Mouse (Mus musculus): ENCODE results near the gene Pick1. TPM values are rescaled to one million over a fixed set of nuclear protein-coding genes. Genes with fewer than 3 reads are reported as not detected.

Pick1 gene
- polyA plus RNA-seq, 1 experiment from 2014 or later: 45.8 TPM

DNA sequence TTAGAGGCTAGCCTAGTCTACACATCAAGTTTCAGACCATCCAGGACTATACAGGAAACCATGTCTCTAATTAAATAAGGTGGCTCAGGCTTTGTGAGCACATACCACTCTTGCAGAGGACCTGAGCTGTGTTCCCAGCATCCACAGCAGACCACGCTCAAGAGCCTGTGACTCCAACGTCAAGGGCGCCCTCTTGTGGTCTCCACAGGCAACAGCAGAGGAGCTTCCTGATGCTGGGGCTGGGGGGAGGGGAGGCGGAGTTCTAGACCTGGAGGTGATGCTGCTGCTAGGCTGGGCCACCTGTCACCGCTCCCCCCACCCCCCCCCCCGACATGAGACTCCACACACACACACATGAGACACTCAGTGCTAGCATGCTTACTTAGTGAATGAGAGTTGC is 51.2 kb downstream of the Pick1 start:
- no peaks in the 10 kb centered on the region for H3K9me3 ChIP-seq
- H3K4me1 ChIP-seq: peaks cover 9% of the 10 kb centered on the region; the same call in 1 of the 2 replicates
- no peak overlapping the region for H3K27ac ChIP-seq
- H3K4me3 ChIP-seq: no peak overlapping the region
- WGBS: 32% methylated on average over 6 of the region's 6 CpGs
- no peaks in the 10 kb centered on the region for H3K27me3 ChIP-seq
- no peak overlapping the region for H3K9ac ChIP-seq
- H3K4me2 ChIP-seq: no peak overlapping the region
- no peak for ATAC-seq (ENCODE audit: insufficient number of reproducible peaks, low FRiP score, low TSS enrichment, low read depth)
- H3K36me3 ChIP-seq: no peaks in the 10 kb centered on the region

DNA sequence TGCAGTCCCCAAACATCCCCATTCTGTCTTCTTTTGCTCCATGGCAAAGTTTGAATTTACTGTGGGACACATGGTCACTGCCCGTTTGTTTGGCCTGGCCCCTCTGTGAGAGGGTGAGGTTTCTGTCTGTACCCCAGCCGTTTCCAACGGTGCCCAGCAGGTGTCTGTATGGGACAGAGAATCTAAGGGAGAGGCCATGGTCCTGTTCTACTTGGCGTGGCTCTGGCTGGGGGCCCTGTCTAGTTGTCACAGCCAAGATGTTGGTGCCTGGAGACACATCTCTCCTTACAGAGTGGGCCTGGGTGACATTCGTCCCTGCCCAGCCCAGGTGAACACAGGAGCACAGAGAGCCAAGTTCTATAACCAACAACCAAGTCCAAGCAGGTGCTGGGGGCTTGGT is 51.9 kb downstream of the Pick1 start:
- Histone ChIP-seq H3K4me3 (no peak overlapping the region), H3K4me1 (peaks cover 9% of the 10 kb centered on the region; the same call in 1 of the 2 replicates), H3K27ac (no peak overlapping the region), H3K27me3 (no peaks in the 10 kb centered on the region), H3K36me3 (0 out of 2 replicates have a peak, but pooled peaks cover 2% of the 10 kb centered on the region), H3K9ac (no peak overlapping the region), H3K4me2 (no peak overlapping the region), H3K9me3 (no peaks in the 10 kb centered on the region)
- WGBS: 52% methylated on average over 5 of the region's 5 CpGs
- ATAC-seq (ENCODE audit: insufficient number of reproducible peaks, low FRiP score, low TSS enrichment, low read depth): no peak

DNA sequence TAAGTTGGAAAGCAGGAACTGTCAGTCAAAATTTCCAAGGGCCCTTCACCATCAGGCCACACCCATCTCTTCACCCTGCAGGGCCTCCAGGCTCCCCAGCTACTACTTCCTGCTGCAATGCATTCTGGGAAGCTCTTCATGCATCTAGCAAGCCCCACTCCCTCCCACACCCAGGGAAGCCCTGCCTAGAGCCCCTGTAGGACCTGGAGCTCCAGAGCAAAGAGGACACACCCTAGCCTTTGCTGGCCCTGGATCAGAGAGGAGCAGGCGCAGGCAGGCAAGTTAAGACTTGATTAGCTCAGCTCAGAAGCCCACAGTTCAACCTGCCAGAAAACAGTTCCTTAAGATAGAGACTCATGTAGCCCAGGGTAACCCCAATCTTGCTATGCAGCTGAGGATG is 52.4 kb downstream of the Pick1 start:
- Histone ChIP-seq H3K27ac (no peak overlapping the region), H3K9ac (no peak overlapping the region), H3K36me3 (peaks cover 7% of the 10 kb centered on the region; the same call in 1 of the 2 replicates), H3K4me2 (no peak overlapping the region), H3K27me3 (no peaks in the 10 kb centered on the region), H3K9me3 (no peaks in the 10 kb centered on the region), H3K4me1 (peaks cover 9% of the 10 kb centered on the region; the same call in 1 of the 2 replicates), H3K4me3 (no peak overlapping the region)
- peak; percentile 35; the same call in 1 of the 2 replicates for ATAC-seq (ENCODE audit: insufficient number of reproducible peaks, low FRiP score, low TSS enrichment, low read depth)
- WGBS: 73% methylated on average over 1 of the region's 1 CpGs

DNA sequence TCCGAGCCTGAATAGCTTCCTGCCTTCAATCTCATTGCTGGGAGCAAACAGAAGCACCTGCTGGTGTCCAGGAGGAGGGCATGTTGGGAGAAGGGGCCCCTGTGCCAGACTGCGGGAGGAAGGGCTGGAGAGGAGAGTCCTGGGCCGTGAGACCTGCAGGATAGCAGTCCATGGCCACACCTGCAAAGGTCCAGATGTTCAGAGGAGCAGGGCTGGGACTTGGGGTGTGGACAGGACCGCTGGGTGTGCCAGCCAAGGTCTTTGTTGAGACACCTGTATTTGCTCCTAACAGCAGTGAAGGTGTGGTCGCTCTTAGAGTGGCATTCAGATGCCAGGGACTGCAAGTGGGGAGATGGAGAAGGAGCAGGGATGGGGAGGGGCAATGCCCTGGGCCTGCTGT is 53.5 kb downstream of the Pick1 start:
- no peak overlapping the region for H3K4me2 ChIP-seq
- 76% methylated on average over 5 of the region's 5 CpGs for WGBS
- no peaks in the 10 kb centered on the region for H3K9me3 ChIP-seq
- H3K4me1 ChIP-seq: peaks cover 9% of the 10 kb centered on the region; the same call in 1 of the 2 replicates
- no peak overlapping the region for H3K27ac ChIP-seq
- H3K36me3 ChIP-seq: peaks cover 17% of the 10 kb centered on the region; the same call in 1 of the 2 replicates
- H3K27me3 ChIP-seq: no peaks in the 10 kb centered on the region
- no peak overlapping the region for H3K9ac ChIP-seq
- H3K4me3 ChIP-seq: no peak overlapping the region
- ATAC-seq (ENCODE audit: insufficient number of reproducible peaks, low FRiP score, low TSS enrichment, low read depth): no peak

DNA sequence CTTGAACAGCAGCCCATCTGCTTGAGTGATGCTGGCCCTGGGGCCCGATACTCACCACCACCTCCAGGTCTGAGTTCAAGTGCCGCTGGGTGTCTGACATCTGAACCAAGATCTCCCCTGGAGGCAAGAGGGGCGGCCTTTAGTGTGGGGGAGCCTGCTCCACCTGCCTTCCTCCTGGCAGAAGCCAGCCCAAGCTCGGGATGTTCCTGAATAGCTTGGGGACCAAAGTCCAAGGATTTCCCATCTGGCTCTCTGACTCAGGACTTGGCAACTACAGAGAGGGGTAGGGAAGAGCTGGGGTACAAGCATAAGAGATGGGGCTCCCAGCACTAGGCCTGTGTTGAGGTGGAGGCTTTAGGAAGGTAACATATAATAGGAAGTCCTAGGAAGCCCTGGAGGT is 54.4 kb downstream of the Pick1 start:
- Histone ChIP-seq H3K27ac (no peak overlapping the region), H3K4me1 (peaks cover 9% of the 10 kb centered on the region; the same call in 1 of the 2 replicates), H3K4me3 (no peak overlapping the region), H3K9me3 (no peaks in the 10 kb centered on the region), H3K27me3 (no peaks in the 10 kb centered on the region), H3K9ac (no peak overlapping the region), H3K36me3 (peaks cover 17% of the 10 kb centered on the region; the same call in 1 of the 2 replicates), H3K4me2 (no peak overlapping the region)
- WGBS: 75% methylated on average over 4 of the region's 4 CpGs
- no peak for ATAC-seq (ENCODE audit: insufficient number of reproducible peaks, low FRiP score, low TSS enrichment, low read depth)

DNA sequence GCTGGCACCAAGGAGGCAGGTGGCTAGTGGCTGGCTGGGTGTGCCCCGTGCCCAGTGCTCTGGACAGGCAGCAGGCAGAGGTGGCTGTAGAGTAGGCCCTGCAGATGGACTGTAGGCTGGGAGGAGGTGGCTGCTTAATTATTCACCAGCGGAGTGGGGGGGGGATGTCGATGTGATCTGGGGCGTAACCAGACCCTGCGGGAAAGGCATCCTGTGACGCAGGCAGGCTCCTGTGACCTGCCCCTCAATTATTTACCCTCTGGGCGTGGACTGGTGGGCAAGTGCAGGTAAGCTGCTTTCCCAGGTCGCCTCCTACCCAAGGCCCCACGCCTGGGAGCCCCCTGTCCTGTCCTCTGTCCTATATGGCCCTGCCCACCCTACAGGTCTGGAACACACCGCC is 56.4 kb downstream of the Pick1 start, which contains the start of gene Baiap2l2:
Baiap2l2 (minus strand) TSS at position 139 of the 400 bp plus-strand sequence.
- 64% methylated on average over 10 of the region's 10 CpGs for WGBS
- no peak within 1 kb of the TSS for H3K27ac ChIP-seq
- peaks cover 9% of the 10 kb centered on the region; the same call in 1 of the 2 replicates for H3K4me1 ChIP-seq
- H3K27me3 ChIP-seq: no peaks in the 10 kb centered on the region
- H3K4me3 ChIP-seq: no peak within 1 kb of the TSS
- H3K4me2 ChIP-seq: no peak within 1 kb of the TSS
- no peak within 1 kb of the TSS for H3K9ac ChIP-seq
- ATAC-seq (ENCODE audit: insufficient number of reproducible peaks, low FRiP score, low TSS enrichment, low read depth): no peak
- no peaks in the 10 kb centered on the region for H3K9me3 ChIP-seq
- H3K36me3 ChIP-seq: peaks cover 23% of the 10 kb centered on the region; the same call in 1 of the 2 replicates

DNA sequence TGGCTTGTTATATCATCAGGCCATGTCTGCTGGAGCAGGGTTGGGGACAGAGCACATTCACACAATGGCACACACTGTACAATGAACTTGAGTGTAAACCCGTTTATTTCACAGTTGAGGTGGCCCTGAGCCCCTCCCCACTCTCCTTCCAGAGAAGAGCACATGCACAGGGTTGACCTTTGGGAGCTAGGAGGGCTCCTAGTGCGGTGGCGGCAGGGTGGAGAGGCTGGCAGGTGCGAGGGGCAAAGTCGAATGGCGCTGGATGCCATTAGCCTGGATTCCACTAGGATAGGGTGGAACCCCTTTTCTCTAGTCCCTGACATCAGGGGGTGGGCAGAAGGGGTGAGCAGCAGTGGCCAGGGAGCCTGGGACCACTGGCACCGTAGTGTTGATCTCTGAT is 57.2 kb downstream of the Pick1 start:
- ATAC-seq (ENCODE audit: insufficient number of reproducible peaks, low FRiP score, low TSS enrichment, low read depth): no peak
- Histone ChIP-seq H3K27ac (no peak overlapping the region), H3K4me3 (no peak overlapping the region), H3K27me3 (no peaks in the 10 kb centered on the region), H3K9ac (no peak overlapping the region), H3K4me1 (peaks cover 6% of the 10 kb centered on the region; the same call in 1 of the 2 replicates), H3K9me3 (no peaks in the 10 kb centered on the region), H3K36me3 (peaks cover 23% of the 10 kb centered on the region; the same call in 1 of the 2 replicates), H3K4me2 (no peak overlapping the region)
- 86% methylated on average over 7 of the region's 7 CpGs for WGBS

DNA sequence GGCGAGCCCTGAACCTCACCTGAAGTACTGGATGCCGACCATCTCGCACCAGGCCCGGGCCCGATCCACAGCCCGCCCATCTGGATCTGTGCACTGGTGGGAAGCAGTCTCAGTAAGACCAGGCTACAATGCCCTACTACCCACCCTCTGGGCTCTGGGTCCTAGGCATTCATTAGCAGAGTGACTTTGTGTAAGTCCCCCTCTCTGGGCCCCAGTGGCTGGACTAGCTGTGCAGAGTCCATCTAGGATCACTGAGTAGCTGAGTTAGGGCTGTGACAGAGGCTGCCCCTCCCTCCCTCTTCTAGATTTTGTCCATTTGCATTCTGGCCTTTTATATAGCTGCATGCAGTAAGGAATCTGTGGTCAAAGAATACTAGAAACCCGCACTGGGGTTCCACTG is 58.1 kb downstream of the Pick1 start:
- no peak for ATAC-seq (ENCODE audit: insufficient number of reproducible peaks, low FRiP score, low TSS enrichment, low read depth)
- no peak overlapping the region for H3K27ac ChIP-seq
- H3K9me3 ChIP-seq: no peaks in the 10 kb centered on the region
- H3K27me3 ChIP-seq: no peaks in the 10 kb centered on the region
- WGBS: 91% methylated on average over 7 of the region's 7 CpGs
- H3K36me3 ChIP-seq: peaks cover 23% of the 10 kb centered on the region; the same call in 1 of the 2 replicates
- no peak overlapping the region for H3K4me3 ChIP-seq
- no peak overlapping the region for H3K4me2 ChIP-seq
- no peak overlapping the region for H3K9ac ChIP-seq
- no peaks in the 10 kb centered on the region for H3K4me1 ChIP-seq

DNA sequence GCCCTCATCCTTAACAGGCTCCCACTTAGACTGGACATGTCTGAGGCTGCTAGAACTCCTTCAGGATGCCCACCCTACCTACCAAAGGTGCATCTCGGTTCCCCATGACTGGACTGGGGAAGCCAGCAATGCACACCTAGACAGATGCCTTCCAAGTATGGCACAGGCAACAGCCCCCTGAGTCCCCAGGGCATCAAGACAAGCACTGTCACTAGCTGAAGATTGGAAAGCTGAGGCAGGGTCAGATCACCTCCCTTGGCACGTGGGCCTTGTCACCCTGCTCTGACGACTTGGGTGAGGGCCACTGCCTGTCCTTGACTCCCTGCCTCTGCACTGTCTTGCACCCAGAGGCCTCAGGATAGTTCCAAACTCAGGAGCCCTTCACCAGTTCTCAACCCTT is 59.4 kb downstream of the Pick1 start:
- ATAC-seq (ENCODE audit: insufficient number of reproducible peaks, low FRiP score, low TSS enrichment, low read depth): no peak
- Histone ChIP-seq H3K27me3 (no peaks in the 10 kb centered on the region), H3K4me2 (no peak overlapping the region), H3K9ac (no peak overlapping the region), H3K36me3 (peaks cover 23% of the 10 kb centered on the region; the same call in 1 of the 2 replicates), H3K4me1 (no peaks in the 10 kb centered on the region), H3K4me3 (no peak overlapping the region), H3K27ac (no peak overlapping the region), H3K9me3 (no peaks in the 10 kb centered on the region)
- WGBS: 77% methylated on average over 3 of the region's 3 CpGs

DNA sequence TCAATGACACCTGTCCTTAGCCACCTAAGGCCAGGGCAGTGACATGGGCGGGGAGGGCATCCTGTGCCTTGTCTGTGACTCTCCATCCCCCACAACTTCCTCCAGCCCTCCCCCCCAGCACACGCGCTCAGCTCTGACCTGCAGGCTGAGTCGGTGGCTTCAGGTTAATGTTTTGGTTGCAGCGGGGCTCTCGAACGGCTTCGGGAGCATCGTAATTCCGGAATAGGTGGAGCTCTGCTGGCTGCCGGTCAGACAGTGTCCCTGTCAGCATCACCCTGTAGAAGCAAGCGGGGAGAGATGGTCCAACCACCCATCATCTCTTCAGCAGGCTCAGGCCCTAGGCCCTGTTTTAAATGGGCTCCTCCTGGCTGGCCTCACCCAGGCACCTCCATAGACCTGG is 60.5 kb downstream of the Pick1 start:
- Histone ChIP-seq H3K9me3 (no peaks in the 10 kb centered on the region), H3K4me2 (no peak overlapping the region), H3K27me3 (no peaks in the 10 kb centered on the region), H3K9ac (no peak overlapping the region), H3K27ac (no peak overlapping the region), H3K4me1 (no peaks in the 10 kb centered on the region), H3K4me3 (no peak overlapping the region), H3K36me3 (peaks cover 23% of the 10 kb centered on the region; the same call in 1 of the 2 replicates)
- no peak for ATAC-seq (ENCODE audit: insufficient number of reproducible peaks, low FRiP score, low TSS enrichment, low read depth)
- WGBS: 79% methylated on average over 12 of the region's 12 CpGs

DNA sequence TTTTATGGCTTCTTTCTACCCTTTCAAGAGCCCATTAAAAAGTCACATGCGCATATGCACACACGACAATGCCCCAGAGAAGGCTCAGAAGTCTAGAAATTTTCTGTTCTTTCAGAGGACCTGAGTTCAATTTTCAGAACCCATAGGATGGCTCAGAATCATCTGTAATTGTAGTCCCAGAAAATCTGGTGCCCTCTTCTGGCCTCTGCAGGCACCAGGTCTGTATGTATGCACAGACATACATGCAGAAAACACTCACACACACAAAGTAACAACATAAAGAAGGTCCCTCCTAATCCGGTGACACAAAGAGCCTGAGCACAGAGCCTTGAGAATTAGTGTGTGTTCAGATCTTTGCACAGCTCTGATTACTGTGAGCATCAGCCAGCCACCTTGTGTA is 61.4 kb downstream of the Pick1 start:
- no peaks in the 10 kb centered on the region for H3K9me3 ChIP-seq
- no peak overlapping the region for H3K9ac ChIP-seq
- H3K4me1 ChIP-seq: no peaks in the 10 kb centered on the region
- peaks cover 23% of the 10 kb centered on the region; the same call in 1 of the 2 replicates for H3K36me3 ChIP-seq
- ATAC-seq (ENCODE audit: insufficient number of reproducible peaks, low FRiP score, low TSS enrichment, low read depth): no peak
- no peak overlapping the region for H3K4me3 ChIP-seq
- WGBS: 69% methylated on average over 3 of the region's 3 CpGs
- no peak overlapping the region for H3K4me2 ChIP-seq
- no peaks in the 10 kb centered on the region for H3K27me3 ChIP-seq
- no peak overlapping the region for H3K27ac ChIP-seq

DNA sequence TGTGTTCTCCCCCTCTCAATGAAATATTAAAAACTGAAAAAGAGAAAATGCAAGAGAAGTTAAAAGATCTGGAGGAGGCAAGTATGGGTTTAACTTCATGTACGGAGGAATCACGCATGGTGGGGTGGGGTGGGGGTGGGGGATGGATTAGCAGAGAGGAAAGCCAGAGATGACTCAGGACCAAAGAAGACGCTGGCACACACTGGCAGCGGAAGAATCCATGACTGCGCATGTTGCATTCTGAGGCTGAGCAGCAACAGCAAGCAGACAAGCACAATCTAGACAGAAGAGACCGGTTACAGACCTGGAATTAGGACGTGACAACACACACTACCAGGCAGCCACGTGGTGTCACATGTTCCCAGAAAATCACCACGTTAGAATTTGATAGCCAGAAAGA is 63.8 kb downstream of the Pick1 start:
- no peak overlapping the region for H3K4me3 ChIP-seq
- H3K4me1 ChIP-seq: no peaks in the 10 kb centered on the region
- no peak overlapping the region for H3K4me2 ChIP-seq
- no peak overlapping the region for H3K9ac ChIP-seq
- H3K36me3 ChIP-seq: peaks cover 7% of the 10 kb centered on the region; the same call in 1 of the 2 replicates
- no peak for ATAC-seq (ENCODE audit: insufficient number of reproducible peaks, low FRiP score, low TSS enrichment, low read depth)
- 89% methylated on average over 9 of the region's 9 CpGs for WGBS
- H3K27ac ChIP-seq: no peak overlapping the region
- no peaks in the 10 kb centered on the region for H3K9me3 ChIP-seq
- no peaks in the 10 kb centered on the region for H3K27me3 ChIP-seq

DNA sequence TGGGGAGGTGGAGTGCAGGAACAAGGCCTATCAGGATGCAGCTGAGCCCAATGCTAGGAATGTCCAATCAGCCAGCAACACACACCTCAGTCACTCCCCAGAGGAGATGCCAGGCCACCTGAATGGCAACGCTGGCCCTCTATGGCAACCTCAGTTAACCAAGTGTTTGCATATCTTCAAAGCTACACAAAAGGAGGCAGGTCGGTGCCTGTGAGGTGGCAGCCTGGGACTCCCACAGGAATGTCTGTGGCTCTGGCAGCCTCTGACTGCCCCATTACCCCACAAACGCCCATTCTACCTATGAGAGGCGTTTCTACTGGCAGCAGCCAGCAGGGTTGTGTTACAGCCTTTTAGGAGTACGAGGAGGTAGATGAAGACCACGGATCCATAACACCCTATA is 69.6 kb downstream of the Pick1 start:
- 67% methylated on average over 6 of the region's 6 CpGs for WGBS
- no peak overlapping the region for H3K27ac ChIP-seq
- H3K36me3 ChIP-seq: peaks cover 12% of the 10 kb centered on the region
- H3K9ac ChIP-seq: no peak overlapping the region
- 0 out of 2 replicates have a peak, but pooled peaks cover 5% of the 10 kb centered on the region for H3K4me1 ChIP-seq
- no peak overlapping the region for H3K4me2 ChIP-seq
- ATAC-seq (ENCODE audit: insufficient number of reproducible peaks, low FRiP score, low TSS enrichment, low read depth): no peak
- H3K27me3 ChIP-seq: no peaks in the 10 kb centered on the region
- H3K9me3 ChIP-seq: no peaks in the 10 kb centered on the region
- H3K4me3 ChIP-seq: no peak overlapping the region
